Mouse (Mus musculus) midbrain, embryonic 14.5 days (tissue): ENCODE measurements around the gene Pkmyt1. TPM values are rescaled to one million over a fixed set of nuclear protein-coding genes. Genes with fewer than 3 reads are reported as not detected.

Source experiments
- ATAC-seq: fragments of 200-750 bp; cut with Nextera tagmentation; 2 replicates; pipeline ENCODE4 v1.8.0; 2017; ENCODE audit warnings: moderate number of reproducible peaks, moderate library complexity; ENCODE audit not compliant: low FRiP score, low TSS enrichment
- DNase-seq: peaks from one replicate; pipeline ENCODE4 v3.0.0-alpha.2; 2015
- H3K27ac ChIP-seq: fragments of 300-500 bp; sonication (generic); replicated peaks from 2 replicates; pipeline ENCODE4 v1.5.1; 2014; ENCODE audit warnings: mild to moderate bottlenecking, low read depth, low read length, moderate library complexity
- H3K27me3 ChIP-seq: fragments of 300-500 bp; sonication (generic); 2 replicates; pipeline ENCODE4 v1.6.1; 2014; ENCODE audit warnings: low read length, control low read depth, mixed read lengths; ENCODE audit not compliant: control insufficient read depth, insufficient read depth
- H3K36me3 ChIP-seq: fragments of 300-500 bp; sonication (generic); 2 replicates; pipeline ENCODE4 v1.6.1; 2014; ENCODE audit warnings: low read length, control low read depth; ENCODE audit not compliant: control insufficient read depth, insufficient read depth
- H3K4me1 ChIP-seq: fragments of 300-500 bp; sonication (generic); 2 replicates; pipeline ENCODE4 v1.6.1; 2014; ENCODE audit warnings: mild to moderate bottlenecking, antibody characterized with exemption, low read length, control low read depth; ENCODE audit not compliant: control insufficient read depth, insufficient read depth
- H3K4me2 ChIP-seq: fragments of 300-500 bp; sonication (generic); 2 replicates; pipeline ENCODE4 v1.6.1; 2014; ENCODE audit warnings: mild to moderate bottlenecking, low read length, moderate library complexity
- H3K4me3 ChIP-seq: fragments of 300-500 bp; sonication (generic); replicated peaks from 2 replicates; pipeline ENCODE4 v1.5.1; 2014; ENCODE audit warnings: low read depth, low read length
- H3K9ac ChIP-seq: fragments of 300-500 bp; sonication (generic); replicated peaks from 2 replicates; pipeline ENCODE4 v1.6.1; 2014; ENCODE audit warnings: mild to moderate bottlenecking, low read length, moderate library complexity
- H3K9me3 ChIP-seq: fragments of 300-500 bp; sonication (generic); 2 replicates; pipeline ENCODE4 v1.6.1; 2016; ENCODE audit warnings: low read length, control low read depth, mixed read lengths; ENCODE audit not compliant: control insufficient read depth
- WGBS: fragments of 180-500 bp; shearing (Covaris S2); extraction: QIAGEN DNeasy Blood & Tissue Kit; methylation state at CpG from one replicate; pipeline ENCODE4 v1.1.7; 2014; 5-methylcytosine and 5-hydroxymethylcytosine counted together
- polyA plus RNA-seq: library from polyadenylated mRNA; unstranded; fragments of >200 nt; fragmentation: Nextera tagmentation; extraction: Ambion mirVana; gene quantifications from 2 replicates; pipeline ENCODE4 v1.2.1, GENCODE M21; 2014

Gene Pkmyt1
- polyA plus RNA-seq, 1 experiment from 2014 or later: 18.2 TPM

DNA sequence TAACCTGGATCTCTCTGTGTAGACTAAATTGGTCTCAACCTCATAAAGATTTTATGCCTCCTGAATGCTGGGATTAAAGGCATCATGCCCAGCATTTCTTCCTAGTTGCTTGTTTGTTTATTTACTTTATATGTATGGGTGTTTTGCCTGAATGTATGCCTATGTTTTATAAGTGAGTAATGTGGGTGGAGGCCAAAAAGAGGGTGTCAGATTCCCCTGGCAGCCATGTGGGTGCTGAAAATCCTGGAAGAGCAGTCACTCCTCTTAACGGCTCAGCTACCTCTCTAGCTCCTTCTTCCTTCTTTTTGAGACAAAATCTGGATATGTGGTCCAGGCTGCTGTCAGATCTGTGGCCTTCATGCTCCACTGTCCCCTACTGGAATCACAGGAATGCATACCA lies 4.3 kb downstream of the Pkmyt1 start:
- Histone ChIP-seq H3K27ac (no peak overlapping the region), H3K9ac (no peak overlapping the region), H3K9me3 (no peaks in the 10 kb centered on the region), H3K36me3 (peaks cover 6% of the 10 kb centered on the region; the same call in 1 of the 2 replicates), H3K27me3 (no peaks in the 10 kb centered on the region), H3K4me2 (no peak overlapping the region), H3K4me1 (peaks cover 8% of the 10 kb centered on the region; the same call in 1 of the 2 replicates), H3K4me3 (no peak overlapping the region)
- DNase-seq (no peak), ATAC-seq (no peak)
- WGBS: 89% methylated on average over 1 of the region's 1 CpGs

DNA sequence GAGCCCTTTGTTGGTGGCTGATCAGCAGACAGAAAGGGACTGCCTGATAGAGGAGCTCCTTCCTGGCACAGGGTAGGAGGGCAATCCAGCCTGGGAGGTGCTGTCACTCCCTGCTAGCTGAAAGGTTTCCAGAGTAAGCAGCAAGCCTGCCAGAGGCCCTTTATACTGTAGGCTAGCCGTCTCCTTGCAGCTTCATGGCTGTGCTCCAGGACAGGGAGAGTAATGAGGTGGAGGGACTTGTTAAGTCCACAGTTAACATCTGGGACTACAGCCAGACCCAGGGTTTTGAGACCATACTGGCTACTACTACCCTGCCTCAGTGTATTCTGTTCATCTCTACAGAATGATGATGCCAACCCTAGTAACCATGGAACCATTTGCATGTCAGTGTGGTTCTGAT lies 8.2 kb downstream of the Pkmyt1 start:
- no peaks in the 10 kb centered on the region for H3K9me3 ChIP-seq
- H3K4me1 ChIP-seq: peaks cover 14% of the 10 kb centered on the region
- no peak overlapping the region for H3K4me3 ChIP-seq
- ATAC-seq (no peak), DNase-seq (no peak)
- no peak overlapping the region for H3K9ac ChIP-seq
- H3K4me2 ChIP-seq: no peak overlapping the region
- H3K36me3 ChIP-seq: peaks cover 28% of the 10 kb centered on the region
- H3K27ac ChIP-seq: no peak overlapping the region
- 82% methylated on average over 1 of the region's 1 CpGs for WGBS
- H3K27me3 ChIP-seq: no peaks in the 10 kb centered on the region

DNA sequence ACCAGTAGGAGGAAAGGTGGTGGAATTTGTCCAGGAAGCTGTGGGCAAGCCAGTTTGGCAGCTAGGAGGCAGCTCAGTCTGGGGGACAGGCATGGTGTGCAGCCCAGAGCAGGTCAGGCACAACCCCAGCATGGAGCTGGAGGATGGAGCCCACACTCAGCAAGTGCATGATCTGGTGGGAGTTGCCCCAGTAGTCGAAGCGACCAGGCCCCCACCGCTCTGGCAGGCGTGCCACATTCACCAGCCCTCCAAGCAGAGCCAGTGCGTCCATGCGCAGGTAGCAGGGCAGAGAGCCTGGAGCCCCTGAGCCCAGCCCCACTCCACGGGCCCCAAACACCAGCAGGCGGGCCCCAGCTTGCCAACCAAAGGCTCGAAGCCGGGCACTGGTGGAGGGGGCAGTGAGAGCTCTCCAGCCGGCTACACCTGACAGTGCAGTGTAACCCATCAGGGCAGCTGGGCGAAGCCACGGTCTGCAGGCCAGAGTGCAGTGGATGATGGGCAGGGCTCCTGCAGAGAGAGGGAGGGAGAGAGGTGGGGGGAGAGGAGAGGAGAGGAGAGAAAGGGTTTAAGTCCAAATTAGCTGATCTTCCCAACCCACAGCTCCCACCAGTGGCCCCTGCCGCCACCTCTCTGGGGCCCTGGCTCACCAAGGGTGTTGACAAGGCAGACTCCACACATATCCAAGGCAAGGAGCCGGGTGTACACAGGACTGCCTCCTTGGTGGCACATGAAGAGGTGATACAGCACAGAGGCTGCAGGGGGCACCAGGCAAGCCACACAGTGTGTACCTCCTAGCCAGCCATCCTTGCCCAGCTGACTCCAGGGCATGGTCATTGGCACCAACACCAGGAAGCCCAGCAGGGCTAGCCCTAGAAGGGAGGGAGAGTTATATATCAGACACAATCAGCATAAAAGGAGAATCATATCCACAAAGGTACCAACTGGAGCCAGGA lies 11.6 kb downstream of the Pkmyt1 start:
- Histone ChIP-seq H3K27me3 (peaks cover 17% of the 10 kb centered on the region), H3K9ac (no peak overlapping the region), H3K4me3 (no peak overlapping the region; the same call in 1 of the 2 replicates), H3K36me3 (peaks cover 28% of the 10 kb centered on the region), H3K4me1 (peaks cover 23% of the 10 kb centered on the region), H3K27ac (no peak overlapping the region), H3K4me2 (peak overlapping the region; percentile 78), H3K9me3 (no peaks in the 10 kb centered on the region)
- WGBS: 65% methylated on average over 15 of the region's 15 CpGs
- DNase-seq (no peak), ATAC-seq (no peak)

DNA sequence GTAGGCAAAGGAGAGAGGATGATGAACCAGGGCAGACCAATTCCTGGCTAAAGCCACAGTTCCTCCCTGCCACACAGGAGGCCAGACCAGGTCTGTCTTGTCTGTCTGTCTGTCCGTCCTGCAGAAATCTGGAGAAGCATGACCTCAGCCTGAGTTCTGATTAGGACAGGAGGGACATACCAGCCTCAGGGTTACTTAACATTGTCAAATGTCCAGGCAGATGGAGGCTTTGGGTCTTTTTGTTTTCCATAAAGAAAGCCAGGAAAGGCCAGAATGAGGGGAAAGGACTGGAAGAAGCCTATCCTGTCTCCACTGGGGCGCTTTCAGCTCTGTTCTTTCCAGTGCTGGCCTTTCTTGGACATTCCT lies 12.7 kb downstream of the Pkmyt1 start:
- Histone ChIP-seq H3K4me2 (peak overlapping the region; percentile 78), H3K9me3 (no peaks in the 10 kb centered on the region), H3K4me3 (peak overlapping the region; percentile 77), H3K4me1 (peaks cover 23% of the 10 kb centered on the region), H3K9ac (peak overlapping the region; percentile 76), H3K27me3 (peaks cover 27% of the 10 kb centered on the region), H3K27ac (peak overlapping the region; percentile 87; the same call in 1 of the 2 replicates), H3K36me3 (peaks cover 28% of the 10 kb centered on the region)
- DNase-seq (no peak), ATAC-seq (no peak)
- WGBS: 23% methylated on average over 2 of the region's 2 CpGs

DNA sequence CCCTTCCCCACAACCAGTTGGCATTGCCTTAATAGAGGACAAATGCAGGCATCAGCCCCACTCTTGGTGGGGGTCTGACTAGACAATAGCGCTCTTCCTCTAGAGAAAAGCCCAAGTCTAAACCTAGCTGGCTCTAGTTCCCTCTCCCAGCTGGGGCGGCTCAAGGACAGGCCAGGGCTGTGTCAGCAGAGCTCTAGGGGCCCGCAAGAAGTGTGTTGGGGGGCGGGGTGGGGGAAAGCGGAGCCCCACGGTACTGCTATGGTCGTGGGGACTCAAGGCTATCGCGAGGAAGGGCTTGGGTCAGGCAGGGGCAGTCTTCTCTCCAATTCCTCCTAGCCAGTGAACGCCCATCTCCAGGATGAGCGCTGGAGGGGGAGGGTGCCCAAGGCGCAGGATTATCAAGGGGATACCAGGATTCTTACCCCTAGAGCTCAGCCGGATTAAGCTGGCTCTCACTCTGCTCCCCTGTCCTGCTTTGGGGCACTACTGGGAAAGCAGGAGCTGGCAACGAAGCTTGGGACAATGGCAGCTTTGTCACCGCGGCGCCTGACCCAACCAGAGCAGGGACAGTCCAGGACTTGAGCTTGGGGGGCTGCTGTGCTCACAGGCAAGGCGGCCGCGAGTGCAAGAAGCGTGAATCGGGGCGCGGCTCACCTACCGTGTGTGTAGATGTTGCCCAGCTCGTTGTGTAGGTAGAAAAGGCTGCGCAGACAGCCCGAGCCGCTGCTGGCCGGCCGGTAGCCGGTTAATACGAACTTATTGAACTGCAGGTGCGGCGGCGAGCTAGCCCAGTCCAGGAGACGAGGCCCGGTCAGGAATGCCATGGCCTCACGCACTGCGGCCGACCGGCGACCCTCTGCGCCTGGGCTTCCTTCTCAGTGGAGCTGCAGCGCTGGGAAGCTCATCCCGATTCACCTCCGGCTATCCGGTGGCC lies 13.3 kb downstream of the Pkmyt1 start:
- Histone ChIP-seq H3K36me3 (peaks cover 28% of the 10 kb centered on the region), H3K9ac (peak overlapping the region; percentile 76), H3K4me3 (peak overlapping the region; percentile 77), H3K9me3 (no peaks in the 10 kb centered on the region), H3K4me2 (peak overlapping the region; percentile 78), H3K4me1 (peaks cover 23% of the 10 kb centered on the region), H3K27me3 (peaks cover 33% of the 10 kb centered on the region), H3K27ac (peak overlapping the region; percentile 87)
- under 1% methylated on average over 48 of the region's 48 CpGs for WGBS
- ATAC-seq (peak; percentile 46), DNase-seq (peak; percentile 72)

DNA sequence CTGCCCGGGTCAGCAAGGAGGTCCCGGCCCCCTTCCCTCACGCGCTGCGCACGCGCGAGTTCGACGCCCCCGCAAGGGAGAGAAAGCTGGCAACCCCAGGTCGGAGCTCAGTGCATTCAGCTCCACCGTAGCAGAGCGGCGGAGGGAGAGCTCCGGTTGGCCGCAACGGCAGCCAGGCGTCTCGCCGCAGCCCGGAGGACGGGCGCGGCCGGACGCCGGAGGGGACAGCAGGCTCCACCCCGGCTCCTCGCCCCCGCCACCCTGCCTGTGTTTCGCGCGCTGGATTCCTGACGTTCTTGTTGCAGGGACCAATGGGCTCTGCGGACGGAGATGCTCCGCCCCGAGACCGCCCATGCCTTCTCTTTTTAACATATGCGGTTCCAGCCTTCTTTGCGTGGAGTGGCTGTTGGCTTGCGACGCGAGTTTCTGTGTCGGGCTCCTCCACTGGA lies 14.0 kb downstream of the Pkmyt1 start:
- peak overlapping the region; percentile 76 for H3K9ac ChIP-seq
- H3K4me3 ChIP-seq: peak overlapping the region; percentile 77
- peak; percentile 85 for ATAC-seq
- peak overlapping the region; percentile 87 for H3K27ac ChIP-seq
- H3K4me2 ChIP-seq: peak overlapping the region; percentile 78
- peaks cover 24% of the 10 kb centered on the region for H3K36me3 ChIP-seq
- H3K4me1 ChIP-seq: peaks cover 27% of the 10 kb centered on the region
- H3K9me3 ChIP-seq: no peaks in the 10 kb centered on the region
- DNase-seq: peak; percentile 95
- H3K27me3 ChIP-seq: peaks cover 40% of the 10 kb centered on the region
- WGBS: under 1% methylated on average over 45 of the region's 46 CpGs

DNA sequence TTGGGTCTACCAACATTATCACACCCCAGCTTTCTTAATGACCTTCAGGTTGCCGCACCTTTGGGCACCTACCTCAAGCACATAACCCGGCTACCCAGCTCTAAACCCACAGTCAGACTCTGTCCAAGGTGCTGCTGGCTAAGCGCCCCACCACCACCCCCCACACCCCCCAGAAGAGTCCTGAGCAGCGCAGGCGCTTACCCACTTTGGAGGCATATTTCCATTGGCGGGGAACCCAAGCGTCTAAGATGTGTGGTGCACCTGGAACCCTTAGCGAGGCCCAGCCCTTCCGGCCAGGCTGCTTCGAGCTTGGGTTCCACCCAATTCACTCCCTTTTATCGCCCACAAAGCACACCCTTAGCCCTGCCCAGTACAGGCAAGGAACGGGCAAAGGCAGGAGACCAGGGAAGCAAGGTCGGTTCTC lies 14.5 kb downstream of the Pkmyt1 start, which contains the start of gene Paqr4:
Paqr4 (minus strand) TSS at position 270 of the 424 bp plus-strand sequence.
- DNase-seq (peak; percentile 22), ATAC-seq (0 out of 2 replicates have a peak, but pooled peaks have one; percentile 7)
- Histone ChIP-seq H3K27me3 (peaks cover 43% of the 10 kb centered on the region), H3K27ac (peak within 1 kb of the TSS; percentile 87), H3K9me3 (no peaks in the 10 kb centered on the region), H3K36me3 (peaks cover 20% of the 10 kb centered on the region), H3K4me1 (peaks cover 28% of the 10 kb centered on the region), H3K4me3 (peak within 1 kb of the TSS; percentile 77), H3K4me2 (peak within 1 kb of the TSS; percentile 78), H3K9ac (peak within 1 kb of the TSS; percentile 76)
- 5% methylated on average over 13 of the region's 13 CpGs for WGBS
